Mouse (Mus musculus): Measurements from ENCODE around the gene Kdf1. TPM values are rescaled to one million over a fixed set of nuclear protein-coding genes. Genes with fewer than 3 reads are reported as not detected.

Kdf1 gene
- total RNA-seq (2021): not detected
- long read RNA-seq, experiment 1: 0 reads
- long read RNA-seq, experiment 2: 0 reads

DNA sequence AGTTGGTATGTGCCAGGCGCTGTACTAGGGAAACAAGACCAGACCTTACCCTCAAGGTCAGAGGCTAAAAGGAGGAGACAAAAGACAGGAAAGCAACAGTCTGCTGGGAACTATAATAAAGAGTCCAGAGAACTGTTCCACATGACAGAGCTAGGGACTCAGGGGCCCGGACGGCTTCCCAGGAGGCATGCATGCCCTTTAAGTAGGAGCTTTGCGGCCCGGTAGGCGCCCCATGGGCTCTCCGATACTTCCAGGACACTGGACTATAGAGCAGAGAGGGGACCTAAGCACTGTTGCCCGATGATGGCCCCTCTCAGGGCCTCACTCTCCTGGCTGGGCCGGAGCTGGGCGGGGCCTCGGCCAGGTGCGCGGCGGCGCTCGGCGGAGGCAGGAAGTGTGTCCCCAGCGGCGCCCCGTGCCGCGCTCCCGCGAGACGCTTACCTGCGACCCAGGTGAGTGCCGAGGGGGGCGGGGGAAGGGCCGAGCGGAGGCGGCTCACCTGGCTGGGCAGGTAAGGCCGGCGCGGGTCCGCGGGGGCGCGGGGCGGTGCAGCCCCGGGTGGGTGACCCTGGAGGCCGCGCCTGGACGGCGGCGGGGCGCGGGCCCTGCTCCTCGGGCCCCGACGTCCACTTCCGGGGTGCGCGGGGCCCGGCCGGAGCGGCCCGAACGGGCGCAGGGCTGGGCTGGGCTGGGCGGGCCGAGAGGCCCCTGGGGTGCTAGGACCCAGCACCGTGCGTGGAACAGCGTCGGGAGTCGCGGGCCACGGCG, at the start of gene Kdf1:
Gene Kdf1, plus strand, starts transcription at position 363 of the 768 bp plus-strand sequence.
- intact Hi-C loops (cut with DNase I; ENCODE audit: low total_unique reads): no loop called here
- DNase-seq: no peak

- intact Hi-C loops (cut with DNase I; ENCODE audit: low total_unique reads): no loop called here
- DNase-seq: no peak
Observed at GRCm38 (mm10) chr4:133469122-133469521, 49.6 kb upstream of the Kdf1 start.

GRCm38 (mm10) chr4:133471135-133471821, 47.5 kb upstream of the Kdf1 start:
- intact Hi-C loops (cut with DNase I; ENCODE audit: low total_unique reads): no loop called here
- no peak for DNase-seq

DNA sequence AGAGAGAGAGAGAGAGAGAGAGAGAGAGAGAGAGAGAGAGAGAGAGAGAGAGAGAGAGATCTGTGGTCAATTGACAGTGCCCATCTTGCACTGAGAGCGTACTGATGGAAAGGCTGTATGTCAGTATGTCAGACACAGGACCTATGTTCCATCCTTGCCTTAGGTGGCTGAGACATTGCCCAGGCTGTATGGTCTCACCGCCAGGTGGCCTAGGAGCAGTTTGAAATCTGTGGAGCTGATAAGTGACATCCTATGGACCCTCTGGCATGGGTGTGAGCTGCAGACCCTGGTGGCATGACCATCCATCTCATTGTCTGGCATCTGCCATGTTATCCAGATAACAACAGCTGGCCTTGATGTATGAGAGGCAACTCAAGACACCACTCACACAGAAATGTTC, 44.9 kb upstream of the Kdf1 start:
- intact Hi-C loops (cut with DNase I; ENCODE audit: low total_unique reads): no loop called here
- no peak for DNase-seq

- peak; percentile 99 for DNase-seq
- intact Hi-C loops (cut with DNase I; ENCODE audit: low total_unique reads): loop anchor here (5.0 kb wide), 1 partner anchor 33 kb away; no protein-coding TSS in a partner anchor
Observed at GRCm38 (mm10) chr4:133479458-133480184, 39.1 kb upstream of the Kdf1 start, which contains the start of gene Tent5b. Tent5b (plus strand) TSS chr4:133480132.

GRCm38 (mm10) chr4:133480185-133480537, 38.6 kb upstream of the Kdf1 start:
- no peak for DNase-seq
- intact Hi-C loops (cut with DNase I; ENCODE audit: low total_unique reads): no loop called here

DNA sequence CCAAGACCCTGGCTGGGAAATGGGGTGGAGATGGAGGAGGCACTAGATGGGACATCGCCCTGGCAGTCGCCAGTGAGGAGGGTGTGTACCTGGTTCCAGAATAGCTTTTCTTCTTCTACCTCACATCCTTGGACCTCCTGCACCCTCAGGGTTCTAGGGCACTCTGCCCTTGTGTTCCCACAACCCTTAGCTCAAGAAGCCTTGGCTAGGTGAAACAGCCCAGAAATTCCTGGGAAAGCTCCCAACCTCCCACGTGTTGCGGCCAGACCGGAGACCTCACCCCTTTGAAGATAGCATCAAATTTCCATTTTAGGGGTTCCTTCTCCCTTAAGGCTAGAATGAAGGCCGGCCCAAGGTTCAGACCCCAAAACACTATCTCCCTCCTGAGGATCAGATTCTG, 38.0 kb upstream of the Kdf1 start:
- intact Hi-C loops (cut with DNase I; ENCODE audit: low total_unique reads): no loop called here
- DNase-seq: no peak

DNA sequence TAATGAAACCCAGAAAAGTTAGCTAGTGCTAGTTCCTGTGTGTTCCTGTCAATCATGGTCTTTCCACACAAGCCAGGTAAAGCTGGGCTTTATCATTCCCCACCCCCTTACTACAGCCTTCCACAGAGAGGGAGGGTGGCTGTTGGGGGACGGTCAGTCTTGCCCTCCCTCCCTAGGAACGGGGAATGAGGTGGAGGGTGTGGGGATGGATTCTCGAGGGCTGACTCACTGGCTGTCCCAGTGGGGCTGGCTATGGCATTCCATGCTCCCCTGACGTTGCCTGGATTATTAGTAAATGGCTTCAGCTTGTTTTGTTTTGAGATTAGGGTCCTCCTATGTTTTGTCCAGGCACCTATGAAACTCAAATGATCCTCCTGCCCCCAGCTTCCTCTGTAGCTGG, 37.3 kb upstream of the Kdf1 start:
- DNase-seq: no peak
- intact Hi-C loops (cut with DNase I; ENCODE audit: low total_unique reads): no loop called here

- DNase-seq: no peak
- intact Hi-C loops (cut with DNase I; ENCODE audit: low total_unique reads): no loop called here
Observed at GRCm38 (mm10) chr4:133482479-133482878, 36.3 kb upstream of the Kdf1 start.

DNA sequence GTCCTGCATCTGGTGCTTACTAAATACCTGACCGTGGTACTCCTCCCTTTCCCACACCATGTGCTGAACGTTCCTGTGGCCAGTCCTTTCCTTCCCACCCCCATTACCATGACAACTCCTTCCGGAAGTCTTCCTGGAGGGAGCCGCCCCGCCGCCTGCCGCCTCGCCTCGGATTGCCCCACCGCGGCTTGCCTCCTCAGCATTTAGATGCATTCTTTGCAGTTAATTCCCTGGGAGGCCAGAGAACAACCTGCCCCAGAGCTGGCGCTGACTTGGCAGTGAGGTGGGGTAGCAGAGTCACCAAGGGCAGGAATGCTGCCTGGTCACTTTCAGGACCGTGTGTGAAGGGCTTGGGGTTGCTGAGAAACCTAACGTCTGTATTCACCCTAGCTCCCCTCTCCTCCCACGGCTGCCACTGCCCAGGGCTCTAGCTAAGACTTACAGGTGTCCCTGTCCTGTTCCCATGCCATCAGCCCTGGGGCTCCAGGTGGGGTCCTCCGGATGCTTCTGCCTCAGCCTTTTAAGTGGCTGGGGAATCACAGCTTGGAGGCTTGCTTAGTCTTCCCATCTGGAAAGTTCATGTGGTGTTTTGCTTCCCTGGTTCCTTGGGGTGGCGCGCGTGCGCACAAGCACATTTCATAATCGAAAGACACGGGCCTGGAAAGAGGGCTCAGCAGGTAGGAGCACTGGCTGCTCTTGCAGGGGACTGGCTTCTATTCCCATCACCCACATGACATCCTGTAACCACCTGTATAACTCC, 34.3 kb upstream of the Kdf1 start:
- intact Hi-C loops (cut with DNase I; ENCODE audit: low total_unique reads): no loop called here
- no peak for DNase-seq

DNA sequence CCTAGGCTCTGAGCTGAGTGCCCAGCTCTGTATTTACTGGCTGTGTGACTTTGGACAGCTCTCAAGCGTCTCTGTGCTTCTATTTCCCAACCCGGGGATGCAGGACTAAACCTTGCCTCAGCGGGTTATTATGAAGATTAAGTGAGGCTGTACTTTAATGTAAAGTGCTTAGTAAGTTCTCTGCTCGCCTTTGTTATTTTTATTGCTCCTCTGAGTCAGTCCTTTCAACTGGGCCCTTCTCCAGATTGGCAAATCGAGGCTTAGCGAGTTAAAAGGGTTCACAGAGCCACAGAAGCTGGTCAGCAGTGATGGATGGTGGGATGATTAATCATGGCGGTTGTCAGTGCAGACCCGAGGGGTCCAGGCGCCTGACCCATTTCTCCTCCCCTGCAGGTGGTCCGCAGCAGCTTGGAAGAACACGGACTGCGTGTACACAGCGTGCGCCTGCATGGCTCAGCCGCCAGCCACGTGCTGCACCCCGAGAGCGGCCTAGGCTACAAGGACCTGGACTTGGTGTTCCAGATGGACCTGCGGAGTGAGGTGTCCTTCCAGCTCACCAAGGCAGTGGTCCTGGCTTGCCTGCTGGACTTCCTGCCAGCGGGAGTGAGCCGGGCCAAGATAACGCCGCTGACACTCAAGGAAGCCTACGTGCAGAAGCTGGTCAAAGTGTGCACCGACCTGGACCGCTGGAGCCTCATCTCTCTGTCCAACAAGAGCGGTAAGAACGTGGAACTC, 32.9 kb upstream of the Kdf1 start:
- intact Hi-C loops (cut with DNase I; ENCODE audit: low total_unique reads): no loop called here
- no peak for DNase-seq

DNA sequence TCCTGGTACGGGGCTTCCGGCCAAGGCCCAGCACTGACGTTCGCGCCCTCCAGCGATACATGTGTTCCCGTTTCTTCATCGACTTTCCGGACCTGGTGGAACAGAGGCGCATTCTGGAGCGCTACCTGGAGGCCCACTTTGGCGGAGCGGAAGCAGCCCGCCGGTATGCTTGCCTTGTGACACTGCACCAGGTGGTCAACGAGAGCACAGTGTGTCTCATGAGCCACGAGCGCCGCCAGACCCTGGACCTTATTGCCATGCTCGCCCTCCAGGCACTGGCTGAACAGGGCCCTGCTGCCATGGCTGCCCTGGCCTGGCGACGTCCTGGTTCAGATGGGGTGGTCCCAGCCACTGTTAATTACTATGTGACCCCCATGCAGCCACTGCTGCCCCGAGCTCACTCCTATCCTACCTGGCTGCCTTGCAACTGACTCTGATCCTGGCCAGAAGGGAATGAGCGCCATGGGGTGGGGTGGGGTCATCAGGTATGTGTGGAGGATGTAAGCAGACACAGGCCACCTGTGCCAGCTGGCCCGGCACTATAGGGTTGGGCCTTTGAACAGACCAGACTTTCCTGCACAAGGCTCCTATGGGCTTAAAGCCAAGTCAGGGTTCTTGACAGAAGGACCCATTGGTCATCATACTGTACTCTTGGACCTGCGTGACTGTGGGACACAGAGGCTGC, 31.9 kb upstream of the Kdf1 start:
- no peak for DNase-seq
- intact Hi-C loops (cut with DNase I; ENCODE audit: low total_unique reads): no loop called here

DNA sequence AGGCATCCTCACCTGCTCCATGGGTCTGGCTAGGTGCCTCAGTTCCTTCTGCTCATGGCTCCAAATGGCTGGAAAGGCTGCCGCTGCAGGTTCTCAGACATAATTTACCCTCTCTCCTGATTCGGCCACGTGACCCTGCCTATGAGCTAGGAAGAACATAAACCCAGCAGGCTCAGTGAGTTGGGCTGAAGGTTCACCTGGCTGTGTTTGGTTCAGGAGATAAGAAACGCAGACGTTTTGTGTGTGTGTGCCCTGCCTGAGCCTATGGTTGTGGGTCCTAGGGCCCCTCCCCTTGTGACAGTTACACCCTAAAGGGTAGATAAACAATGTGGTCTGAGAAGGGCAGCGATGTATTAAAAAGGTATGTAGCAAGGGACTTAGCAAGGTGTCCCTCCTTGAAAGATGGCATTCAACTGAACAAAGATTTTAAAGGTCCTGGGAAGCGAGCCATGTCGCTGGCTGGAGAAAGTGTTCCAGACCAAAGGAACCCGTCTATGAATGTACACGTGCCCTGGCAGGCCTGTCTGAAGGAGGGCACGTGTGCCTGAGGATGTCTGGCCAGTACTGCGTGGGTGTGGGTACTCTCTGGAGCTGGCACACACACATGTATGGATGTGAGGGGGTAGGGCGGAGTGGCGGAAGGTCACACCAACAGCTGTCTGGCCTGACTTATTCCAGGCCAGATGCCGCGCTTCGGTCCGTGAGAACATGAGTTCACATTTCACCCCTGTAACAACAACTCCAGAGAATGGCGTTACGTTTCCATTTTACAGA, 30.0 kb upstream of the Kdf1 start:
- DNase-seq: no peak
- intact Hi-C loops (cut with DNase I; ENCODE audit: low total_unique reads): no loop called here

DNA sequence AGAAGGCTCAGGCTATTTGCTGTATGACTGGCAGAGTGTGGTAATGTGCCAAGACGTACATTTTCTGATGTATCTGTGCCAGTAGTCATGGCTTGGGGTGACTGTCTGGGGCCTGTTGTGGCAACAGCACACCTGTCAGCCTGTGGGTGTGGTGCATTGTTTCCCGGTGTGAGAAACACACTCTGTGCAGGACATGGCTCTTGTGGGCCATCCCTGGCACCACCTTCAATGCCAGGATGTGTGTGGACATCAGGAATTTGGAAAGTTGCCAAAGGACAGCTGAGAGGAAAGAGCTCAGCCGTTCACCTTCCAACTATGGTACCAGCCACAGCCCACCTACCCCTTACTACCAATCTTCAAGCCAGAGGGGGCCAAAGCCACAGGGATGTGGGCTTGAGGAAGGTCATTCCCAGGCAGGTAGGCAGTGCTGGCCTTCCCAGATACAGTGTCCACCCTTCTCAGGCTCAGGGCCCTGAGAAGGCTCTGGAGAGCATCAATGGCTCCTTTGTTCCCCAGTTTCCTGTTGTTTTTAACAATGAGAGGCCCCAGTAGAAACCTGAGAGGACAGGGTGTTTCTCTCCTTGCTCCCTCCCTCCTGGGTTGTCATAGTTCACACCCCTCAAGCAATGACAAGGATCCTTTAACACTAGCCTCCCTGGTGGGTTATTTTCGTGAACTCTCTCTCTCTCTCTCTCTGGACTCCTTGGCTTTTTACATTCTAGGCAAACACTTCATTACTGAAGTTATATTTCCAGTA, 29.1 kb upstream of the Kdf1 start:
- intact Hi-C loops (cut with DNase I; ENCODE audit: low total_unique reads): no loop called here

GRCm38 (mm10) chr4:133491800-133492199, 27.0 kb upstream of the Kdf1 start:
- peak; percentile 54 for DNase-seq
- intact Hi-C loops (cut with DNase I; ENCODE audit: low total_unique reads): no loop called here

More for the DNA sequence above, 29.1 kb upstream of the Kdf1 start:
- no peak for DNase-seq

DNA sequence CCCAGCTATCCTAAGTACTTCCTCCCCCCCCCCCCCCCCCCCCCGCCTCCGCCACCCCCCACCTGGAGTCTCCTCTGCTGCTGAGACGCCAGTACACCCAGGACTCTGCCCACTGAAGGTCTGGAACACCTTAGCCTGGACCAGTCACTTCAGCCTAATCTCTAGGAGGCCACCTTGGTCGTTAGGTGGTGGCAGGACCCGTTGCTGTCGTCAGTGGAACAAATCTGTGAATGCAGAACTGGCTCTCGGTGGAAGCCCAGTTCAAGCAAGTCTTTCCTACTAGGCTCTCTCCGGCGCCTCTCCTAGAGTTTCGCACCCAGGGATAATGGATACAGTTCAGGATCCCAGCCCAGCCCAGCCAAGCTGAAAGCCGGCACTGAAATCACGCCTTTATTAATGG, 24.9 kb upstream of the Kdf1 start:
- intact Hi-C loops (cut with DNase I; ENCODE audit: low total_unique reads): no loop called here
- no peak for DNase-seq

DNA sequence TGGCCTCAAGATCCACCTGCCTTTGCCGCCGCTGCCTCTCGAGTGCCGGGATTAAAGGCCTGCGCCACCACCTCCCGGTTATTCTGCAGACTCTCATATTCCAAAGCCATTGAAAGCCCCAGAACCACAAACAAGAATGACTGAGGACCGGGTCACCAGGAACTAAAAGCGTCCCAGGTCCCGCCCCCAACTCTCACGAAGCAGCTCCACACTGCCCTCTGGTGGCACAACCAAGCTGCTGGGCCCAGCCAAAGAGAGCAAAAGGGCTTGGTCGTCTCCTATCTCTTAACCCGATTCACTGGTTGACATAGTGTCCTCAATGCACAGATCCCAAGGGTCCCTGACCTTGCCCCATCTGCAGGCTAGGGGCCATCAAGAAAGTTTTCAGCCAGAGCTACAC, 24.3 kb upstream of the Kdf1 start:
- peak; percentile 88 for DNase-seq
- intact Hi-C loops (cut with DNase I; ENCODE audit: low total_unique reads): no loop called here

Data from gastrocnemius, postnatal 14 days (tissue).